Mouse (Mus musculus) urinary bladder, adult 2 months (tissue): Measurements from ENCODE around the gene Zbtb48. TPM values are rescaled to one million over a fixed set of nuclear protein-coding genes. Genes with fewer than 3 reads are reported as not detected.
A peak's percentile ranks its signal among the peaks of the same experiment; 100 is the strongest.

Source experiments
- DNase-seq: peaks from one replicate; pipeline ENCODE4 v3.0.0; 2022; ENCODE audit warnings: low spot score
- polyA plus RNA-seq: library from polyadenylated mRNA; depleted of rRNA; stranded (reverse); fragments of >200 nt; gene quantifications from 2 replicates; pipeline ENCODE4 v1.2.3, GENCODE M21; 2012

The Zbtb48 gene
- polyA plus RNA-seq, 1 experiment, result 16.0 TPM

DNA sequence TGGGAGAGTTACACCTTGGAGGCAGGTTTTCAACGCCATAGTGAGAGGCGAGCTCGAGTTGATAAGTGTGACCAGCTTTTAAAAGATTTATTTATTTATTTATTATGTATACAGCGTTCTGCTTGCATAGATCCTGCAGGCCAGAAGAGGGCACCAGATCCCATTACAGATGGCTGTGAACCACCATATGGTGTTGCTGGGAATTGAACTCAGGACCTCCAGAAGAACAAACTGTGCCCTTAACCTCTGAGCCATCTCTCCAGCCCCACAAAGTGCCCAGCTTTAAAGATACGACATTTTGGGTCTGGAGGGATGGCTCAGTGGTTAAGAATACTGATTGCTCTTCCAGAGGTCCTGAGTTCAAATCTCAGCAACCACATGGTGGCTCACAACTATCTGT lies 1.6 kb upstream of the Zbtb48 start:
- DNase-seq, result no peak

DNA sequence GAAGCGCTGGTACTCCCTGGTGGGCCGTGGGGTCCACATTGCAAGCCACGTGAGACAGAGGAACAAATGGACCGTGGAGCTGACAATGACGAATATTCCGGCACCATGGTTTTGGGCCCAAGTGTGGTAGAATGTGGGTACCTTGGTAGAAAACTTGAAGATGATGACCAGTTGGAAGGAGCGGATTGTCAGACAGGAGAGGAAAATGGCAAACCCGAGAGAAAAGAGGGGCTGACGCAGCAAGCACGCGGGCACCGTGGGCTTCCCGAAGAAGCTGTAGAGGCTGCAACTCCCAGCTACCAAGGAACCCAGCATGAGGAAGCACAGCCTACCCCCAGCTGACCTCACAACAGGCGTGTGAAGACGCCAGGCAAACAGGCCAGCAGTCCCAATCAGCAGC lies 985 bp upstream of the Zbtb48 start:
- no peak for DNase-seq

DNA sequence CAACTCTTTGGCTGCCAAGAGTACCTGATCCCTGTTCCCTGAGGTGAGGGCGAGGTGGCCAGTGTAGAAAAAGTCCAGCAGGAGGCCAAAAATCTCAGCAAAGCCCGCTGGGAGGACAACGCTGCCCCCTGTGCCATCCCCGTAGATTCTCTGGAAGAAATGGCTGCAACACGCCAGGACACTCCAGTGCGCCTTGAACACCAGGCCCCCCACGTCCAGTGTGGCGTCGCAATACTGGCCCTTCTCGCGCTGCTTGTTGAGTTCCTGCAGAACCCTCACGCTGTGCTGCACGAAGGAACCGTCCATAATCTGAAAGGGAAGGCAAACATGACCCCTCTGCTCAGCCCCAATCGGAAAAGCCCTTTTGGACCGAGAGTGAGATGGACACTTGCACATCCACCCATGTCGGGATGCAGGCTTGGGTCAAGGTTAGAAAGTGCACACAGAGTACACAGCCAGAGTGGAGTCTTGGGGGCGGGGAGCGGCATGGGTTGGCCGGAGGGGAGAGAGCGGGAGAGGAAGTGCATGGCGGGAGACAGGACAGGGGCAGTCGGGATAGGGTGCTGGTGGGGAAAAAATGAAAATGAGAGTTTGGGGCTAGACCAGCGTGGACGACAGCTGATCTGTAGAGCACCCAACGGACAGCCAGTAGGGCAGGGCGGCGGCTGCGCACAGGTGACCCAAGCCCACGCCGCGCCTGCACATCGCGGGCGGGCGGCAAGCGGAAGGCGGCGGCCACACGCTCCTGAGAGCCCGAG lies 541 bp downstream of the Zbtb48 start:
- DNase-seq, result no peak

DNA sequence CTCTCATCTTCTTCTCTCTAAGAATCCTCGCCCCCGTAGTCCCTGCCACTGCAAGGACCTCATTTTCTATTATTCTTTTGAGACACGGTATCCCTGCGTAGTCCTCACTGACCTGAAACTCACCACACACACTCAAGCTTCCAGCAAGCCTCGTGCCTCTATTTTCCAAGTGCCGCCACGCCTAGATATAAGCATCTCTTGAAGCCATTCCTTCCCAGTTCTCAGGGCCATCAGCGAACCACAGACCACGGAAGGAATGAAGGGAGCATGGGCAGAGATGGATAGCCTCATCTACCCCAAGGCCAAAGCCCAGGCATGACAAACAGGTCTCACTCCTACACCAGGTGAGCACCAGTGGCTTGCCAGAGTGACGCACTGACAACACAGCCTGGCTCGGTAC lies 2.9 kb downstream of the Zbtb48 start:
- DNase-seq, result no peak

DNA sequence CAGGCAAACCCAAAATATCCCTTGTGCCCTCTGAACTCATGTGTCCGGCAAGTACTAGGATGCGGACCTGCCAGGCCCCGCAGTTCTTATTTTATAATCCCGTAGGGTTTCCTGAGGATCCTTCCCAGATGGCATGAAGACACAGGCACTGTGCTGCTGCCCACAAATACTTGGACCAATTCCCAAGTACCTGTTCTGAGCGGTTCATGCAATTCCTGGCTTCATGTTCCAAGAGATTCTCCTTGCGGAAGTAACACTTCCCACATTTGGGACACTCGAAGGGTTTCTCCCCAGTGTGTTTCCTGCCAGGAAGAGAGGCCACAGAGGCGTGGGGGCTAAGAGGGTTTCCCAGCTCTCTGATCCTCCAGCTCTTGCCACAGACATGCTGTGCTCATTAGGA lies 5.0 kb downstream of the Zbtb48 start:
- no peak for DNase-seq

DNA sequence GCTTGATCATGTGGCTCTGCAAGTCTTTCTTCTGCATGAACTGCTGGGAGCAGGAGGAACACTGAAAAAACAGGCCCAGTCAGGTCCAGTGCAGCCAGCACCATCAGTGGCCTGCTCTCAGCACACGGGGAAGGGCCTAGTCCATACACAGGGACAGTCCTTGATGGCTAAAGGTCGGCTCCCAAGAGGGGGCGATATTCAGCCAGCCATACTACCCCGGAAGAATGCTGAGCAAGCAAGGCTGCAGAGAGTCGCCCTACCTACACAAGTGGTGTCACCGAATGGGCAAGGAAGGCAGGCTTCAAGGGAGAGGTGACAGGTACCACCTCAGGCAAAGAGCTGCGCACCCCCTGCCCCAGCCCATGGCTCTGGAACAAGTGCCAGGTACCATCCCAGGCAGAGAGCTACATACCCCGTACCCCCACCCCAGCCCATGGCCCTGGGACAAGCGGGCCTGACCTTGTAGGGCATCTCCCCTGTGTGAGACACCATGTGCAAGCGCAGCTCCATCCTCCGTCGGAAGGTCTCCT lies 5.8 kb downstream of the Zbtb48 start:
- DNase-seq, result no peak

DNA sequence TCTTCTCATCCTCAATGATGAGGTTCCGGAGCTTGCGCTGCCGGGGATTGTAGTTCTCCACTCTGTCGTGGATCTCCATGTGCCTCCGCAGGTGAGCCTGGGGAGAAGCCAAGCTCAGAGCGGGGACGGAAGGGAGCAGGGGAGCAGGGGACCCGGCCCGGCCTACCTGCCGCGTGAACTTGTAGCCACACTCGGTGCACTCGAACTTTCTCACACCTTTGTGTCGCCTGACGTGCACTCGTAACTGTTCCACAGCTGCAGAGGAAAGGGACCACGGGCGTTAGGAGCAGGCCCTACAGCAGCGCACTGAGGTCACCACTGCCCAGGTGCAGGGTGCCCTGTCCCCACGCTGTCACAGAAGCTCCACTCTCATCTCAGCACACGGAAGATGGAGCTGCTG lies 7.4 kb downstream of the Zbtb48 start:
- DNase-seq, result no peak

DNA sequence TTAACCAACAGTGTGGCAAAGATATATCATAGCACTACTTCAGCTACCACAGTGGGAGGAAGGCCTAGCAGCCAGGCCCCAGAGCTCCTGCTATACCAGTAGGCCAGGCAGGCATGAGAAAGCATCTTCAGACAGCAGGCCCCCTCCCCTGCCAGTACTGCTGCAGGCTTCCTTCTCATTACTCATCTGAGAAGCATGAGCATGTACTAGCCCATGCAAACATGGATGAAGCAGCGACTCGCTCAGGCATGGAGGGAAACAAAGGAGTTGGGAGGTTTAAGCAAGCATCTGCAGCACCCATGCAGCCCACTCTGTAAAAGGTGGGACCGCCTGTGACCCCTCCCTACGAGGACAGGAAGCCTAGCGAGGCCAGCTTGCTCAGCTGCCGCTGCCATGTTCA lies 8.4 kb downstream of the Zbtb48 start:
- no peak for DNase-seq

DNA sequence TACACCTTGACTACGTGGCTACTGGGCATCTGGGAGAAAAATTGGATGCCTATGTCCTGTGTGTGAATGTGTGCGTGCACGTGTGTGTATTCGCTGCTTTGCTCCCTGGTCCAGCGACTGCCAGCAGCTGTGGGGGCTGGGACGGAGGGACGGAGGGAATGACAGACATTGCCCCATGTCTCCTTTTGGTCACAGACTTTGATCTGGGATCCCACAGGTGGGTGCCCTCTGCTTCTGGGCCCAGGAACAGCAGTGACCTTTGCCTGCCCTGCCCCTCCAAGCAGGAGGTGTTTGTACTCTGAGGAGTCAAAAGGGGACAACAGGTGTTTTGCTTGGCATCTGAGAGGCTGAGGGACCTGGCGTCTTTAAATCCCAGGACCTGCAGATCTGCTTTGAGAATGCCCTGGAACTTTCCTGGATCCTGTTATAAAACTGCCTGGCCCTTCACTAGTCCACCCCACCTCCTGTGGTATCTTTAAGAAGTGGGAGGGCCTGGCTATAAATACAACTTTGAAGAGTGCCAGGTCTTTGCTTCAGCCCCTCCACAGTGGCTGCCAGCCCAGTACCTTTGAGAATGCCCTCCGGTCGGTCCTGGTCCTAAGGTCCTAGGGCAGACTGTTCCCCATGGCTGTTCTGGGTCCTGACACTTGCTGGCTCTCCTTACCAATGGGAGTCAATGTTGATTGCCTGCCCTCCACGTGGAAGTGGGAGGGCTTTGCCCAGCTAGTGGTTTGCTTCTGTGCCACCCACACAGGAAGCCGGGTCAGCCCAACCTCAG lies 14.2 kb downstream of the Zbtb48 start:
- no peak for DNase-seq

DNA sequence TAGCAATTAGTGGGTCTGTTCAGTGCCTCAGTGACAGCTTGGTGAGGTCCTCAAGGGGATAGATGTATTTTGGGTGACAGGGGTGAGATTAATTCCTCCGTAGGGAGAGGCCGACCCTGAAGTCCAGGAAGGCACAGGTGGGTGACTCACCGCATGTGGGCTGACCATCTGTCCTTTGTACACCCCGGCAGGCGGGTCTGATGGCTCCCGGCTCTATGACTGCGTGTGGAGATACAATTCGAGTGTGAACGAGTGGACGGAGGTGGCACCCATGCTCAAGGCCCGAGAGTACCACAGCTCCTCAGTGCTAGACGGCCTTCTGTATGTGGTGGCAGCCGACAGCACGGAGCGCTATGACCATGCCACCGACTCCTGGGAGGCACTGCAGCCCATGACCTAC lies 15.4 kb downstream of the Zbtb48 start:
- DNase-seq, result no peak

DNA sequence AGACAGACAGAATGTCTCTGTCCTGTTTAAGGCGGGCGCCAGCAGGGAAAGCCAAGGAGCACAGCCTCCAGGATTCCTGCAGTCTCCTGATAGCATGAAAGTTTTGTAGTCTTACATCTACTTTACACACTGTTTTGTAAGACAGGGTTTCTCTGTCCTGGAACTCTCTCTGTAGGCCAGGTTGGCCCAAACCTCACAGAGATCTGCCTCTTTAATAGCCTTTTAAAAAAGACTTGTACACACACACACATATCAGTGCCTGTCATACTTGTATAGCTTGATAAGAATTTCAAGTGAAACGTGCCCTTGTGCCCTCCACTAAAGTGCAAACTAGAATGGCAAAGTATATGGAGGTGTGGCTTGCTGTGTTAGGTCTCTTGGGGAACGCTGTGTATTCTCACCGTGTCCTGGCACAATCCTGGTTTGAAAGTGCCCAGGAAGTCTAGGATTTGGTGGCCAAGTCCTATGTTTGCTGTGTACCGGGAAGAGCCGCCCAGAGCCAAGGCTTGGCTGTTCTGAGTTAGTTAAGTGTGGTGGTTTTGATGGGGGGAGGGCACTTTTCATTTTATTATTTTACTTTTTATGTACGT lies 16.2 kb downstream of the Zbtb48 start:
- DNase-seq, result no peak

DNA sequence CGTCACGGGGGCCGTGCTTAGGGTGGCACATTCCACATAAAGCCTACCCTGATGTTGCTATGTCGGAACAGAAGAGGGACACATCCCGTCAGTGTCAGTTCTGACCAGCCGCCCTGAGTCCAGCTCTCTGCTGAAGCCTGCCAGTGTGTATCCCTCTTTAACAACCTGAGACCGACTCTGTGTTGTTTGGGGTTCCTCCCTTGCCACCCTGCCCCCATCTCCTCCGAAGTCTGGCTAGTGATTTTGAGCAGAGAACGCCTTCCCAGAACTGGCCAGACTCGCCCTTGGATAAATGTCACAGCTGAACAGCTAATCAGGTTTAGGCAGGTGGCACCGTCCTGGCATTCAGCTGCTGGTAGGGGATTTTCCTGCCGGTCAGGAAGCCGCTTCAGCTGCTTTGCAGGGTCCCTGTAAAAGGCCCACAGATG lies 16.8 kb downstream of the Zbtb48 start:
- DNase-seq, result no peak

DNA sequence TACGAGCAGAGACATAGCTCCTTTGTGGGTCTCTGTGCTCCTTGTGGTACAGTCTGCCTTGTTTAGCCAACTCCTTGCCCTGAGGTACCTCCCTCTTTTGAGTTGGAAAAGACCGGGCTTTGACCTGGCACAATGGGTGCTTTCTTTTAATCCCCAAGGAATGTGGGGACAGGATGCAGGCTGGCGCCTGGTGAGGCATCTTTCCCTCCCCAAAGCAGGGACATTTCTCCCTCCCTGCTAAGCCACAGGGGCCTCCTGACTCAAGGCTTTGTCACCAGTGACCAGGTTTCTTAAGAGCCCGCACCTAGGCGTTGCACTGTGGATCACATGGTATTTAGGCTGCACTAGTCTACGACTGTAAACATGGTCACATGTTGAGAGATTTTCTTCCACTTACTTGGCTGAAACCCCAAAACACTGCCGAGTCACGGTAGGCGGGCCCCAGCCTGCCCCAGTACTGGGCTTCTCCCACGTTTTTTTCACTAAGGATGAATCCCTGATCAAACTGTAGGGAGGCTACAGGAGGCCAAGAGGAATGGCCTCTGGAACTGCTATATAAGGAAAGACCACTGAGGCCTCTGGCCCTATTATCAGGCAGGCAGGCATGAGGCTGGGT lies 17.3 kb downstream of the Zbtb48 start:
- DNase-seq, result peak; percentile 55

DNA sequence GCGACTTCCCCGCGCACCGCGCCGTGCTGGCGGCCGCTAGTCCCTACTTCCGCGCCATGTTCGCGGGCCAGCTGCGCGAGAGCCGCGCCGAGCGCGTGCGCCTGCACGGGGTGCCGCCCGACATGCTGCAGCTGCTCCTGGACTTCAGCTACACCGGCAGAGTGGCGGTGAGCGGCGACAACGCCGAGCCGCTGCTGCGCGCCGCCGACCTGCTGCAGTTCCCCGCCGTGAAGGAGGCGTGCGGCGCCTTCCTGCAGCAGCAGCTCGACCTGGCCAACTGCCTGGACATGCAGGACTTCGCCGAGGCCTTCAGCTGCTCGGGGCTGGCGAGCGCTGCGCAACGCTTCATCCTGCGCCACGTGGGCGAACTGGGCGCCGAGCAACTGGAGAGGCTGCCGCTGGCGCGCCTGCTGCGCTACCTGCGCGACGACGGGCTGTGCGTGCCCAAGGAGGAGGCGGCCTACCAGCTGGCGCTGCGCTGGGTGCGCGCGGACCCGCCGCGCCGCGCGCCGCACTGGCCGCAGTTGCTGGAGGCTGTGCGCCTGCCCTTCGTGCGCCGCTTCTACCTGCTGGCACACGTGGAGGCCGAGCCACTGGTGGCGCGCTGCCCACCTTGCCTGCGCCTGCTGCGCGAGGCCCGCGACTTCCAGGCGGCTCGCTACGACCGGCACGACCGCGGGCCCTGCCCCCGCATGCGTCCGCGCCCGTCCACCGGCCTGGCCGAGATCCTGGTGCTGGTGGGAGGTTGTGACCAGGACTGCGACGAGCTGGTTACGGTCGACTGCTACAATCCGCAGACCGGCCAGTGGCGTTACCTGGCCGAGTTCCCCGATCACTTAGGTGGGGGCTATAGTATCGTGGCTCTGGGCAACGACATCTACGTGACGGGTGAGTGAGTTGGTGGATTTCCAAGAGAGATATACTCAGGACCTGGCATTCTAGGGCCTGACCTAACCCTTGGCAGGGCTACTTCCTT lies 18.1 kb downstream of the Zbtb48 start:
- peak; percentile 61 for DNase-seq

DNA sequence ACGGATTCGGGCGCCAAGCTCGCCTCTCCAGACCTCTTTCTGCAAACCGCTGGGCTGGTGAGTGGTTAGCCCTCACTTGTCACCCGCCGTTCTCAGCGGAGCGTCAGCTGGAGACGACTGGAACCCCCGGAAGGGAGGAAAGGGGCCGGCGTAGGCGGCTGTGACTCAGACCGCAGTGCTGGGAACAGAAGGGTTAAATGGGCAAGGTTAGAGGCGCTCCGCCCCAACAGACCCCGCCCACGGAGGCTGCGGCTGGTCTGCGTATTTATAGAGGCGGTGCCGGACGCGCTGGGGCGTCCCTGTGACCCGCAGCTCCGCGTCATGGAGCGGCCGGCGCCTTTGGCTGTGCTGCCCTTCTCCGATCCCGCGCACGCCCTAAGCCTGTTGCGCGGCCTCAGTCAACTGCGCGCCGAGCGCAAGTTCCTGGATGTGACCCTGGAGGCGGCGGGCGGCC lies 18.8 kb downstream of the Zbtb48 start, which contains the start of gene Klhl21:
Klhl21 (plus strand) TSS at position 182 of the 454 bp plus-strand sequence.
- DNase-seq, result peak; percentile 95

DNA sequence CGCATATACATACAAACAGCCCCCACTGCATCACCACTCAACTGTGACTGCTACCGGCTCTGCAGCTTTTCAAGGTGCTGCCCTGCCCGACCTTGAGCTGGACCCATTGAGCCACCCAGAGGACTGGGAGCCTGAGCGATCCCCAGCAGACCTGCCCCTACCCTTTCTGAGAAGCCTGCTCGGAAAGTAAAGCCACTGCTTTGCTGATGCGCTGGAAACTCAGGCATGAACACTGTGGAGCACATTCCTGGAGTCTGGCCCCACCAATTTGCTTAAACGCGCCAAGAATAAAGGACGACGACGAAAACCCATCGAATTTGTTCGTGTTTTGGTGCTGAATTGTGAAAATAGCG lies 19.3 kb downstream of the Zbtb48 start:
- DNase-seq, result no peak

DNA sequence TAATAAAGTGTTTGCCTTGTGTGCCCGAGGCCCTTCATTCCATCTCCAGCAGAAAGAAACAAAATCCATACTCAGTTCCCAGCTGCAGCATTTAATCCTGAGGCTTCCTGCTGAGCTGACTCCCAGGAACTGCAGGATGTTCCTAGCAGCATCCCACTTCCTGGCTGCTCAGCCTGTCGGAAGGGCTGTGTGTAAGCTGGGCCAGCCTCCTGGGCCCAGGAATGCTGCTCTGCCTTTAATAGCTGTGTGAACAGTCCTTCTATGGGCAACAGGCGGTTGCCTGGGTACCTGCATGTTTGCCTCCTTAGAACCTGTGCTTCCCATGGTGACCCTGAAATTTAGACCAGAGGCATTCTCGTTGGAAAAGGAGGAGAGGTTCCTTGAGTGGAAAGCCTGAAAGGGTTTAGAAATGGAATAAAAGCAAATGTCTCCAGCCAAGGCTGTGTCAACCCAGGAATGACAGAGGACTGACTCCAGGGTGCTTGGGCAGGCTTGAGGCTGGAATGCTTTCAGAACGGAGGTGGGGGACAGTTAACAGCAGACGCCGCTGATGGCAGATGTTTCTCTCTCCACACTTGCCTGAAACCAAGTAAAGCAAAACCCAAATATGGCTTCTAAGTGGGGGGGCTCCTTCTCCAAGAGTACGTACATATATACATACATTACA lies 19.9 kb downstream of the Zbtb48 start:
- DNase-seq, result no peak

DNA sequence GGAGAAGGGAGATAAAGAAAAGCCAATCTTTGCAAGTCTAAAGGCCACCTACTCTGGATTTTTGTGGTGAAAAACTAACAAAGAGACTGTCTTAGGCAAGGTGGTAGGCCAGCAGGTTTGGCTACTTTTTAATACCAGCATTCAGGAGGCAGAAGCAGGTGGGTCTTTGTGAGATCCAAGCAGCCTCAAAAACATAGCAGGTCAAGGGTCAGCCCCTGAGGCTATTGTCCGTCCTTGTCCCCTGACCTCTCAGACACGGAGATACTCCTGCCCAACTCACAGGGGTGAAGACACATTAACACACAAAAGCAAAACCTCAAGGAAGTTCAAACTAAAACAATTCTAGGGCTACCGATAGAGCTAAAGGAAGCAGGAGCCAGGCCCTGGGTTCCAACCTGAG lies 20.7 kb downstream of the Zbtb48 start:
- no peak for DNase-seq

DNA sequence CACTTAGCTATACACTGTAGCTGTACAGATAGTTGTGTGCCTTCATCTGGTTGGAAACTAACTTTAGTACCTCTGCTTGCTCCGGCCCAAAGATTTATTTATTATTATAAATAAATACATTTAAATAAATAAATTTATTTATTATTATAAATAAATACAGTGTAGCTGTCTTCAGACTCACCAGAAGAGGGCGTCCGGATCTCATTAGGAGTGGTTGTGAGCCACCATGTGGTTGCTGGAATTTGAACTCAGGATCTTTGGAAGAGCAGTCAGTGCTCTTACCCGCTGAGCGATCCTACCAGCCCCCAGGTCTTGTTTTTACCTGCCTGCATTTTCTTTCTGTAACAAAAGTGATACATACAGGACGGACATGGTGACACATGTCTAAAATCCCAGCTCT lies 21.3 kb downstream of the Zbtb48 start:
- DNase-seq, result no peak

DNA sequence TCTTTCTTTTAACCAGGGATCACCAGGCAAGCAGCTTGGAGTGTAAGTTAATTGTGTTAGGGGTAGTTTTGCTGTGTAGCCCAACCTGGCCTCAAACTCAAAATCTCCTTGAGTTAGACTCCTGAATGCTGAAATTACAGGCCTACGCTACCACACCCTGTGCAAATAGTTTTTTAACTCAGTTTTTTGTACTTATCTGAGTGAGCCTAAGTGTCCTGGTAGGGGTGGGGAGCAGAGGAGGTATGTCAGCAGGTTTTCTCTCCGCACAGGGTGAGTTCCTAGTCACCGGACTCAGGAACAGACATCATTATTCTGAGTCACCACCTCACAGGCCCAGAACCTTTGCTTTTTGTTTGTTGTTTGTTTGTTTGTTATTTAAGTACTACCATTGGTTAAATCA lies 25.4 kb downstream of the Zbtb48 start:
- no peak for DNase-seq
